Mouse (Mus musculus) embryonic fibroblast, embryonic 13.5 days (primary cell): ENCODE data around the gene Trip11. TPM values are rescaled to one million over a fixed set of nuclear protein-coding genes. Genes with fewer than 3 reads are reported as not detected.
A peak's percentile ranks its signal among the peaks of the same experiment; 100 is the strongest.
"Not testable (repeated sequence)": the region's sequence is repeated elsewhere in the genome, so short reads cannot be mapped to it uniquely, and the experiment has no call there.

Experiments used
- H3K27ac ChIP-seq: 2 replicates; pipeline ENCODE4 v1.5.1; 2012; ENCODE audit warnings: low read length, control low read depth, inconsistent platforms; ENCODE audit not compliant: insufficient read depth
- H3K4me1 ChIP-seq: 2 replicates; pipeline ENCODE4 v1.6.1; 2011; ENCODE audit warnings: low read length; ENCODE audit not compliant: control insufficient read depth, insufficient read depth
- H3K4me3 ChIP-seq: 2 replicates; pipeline ENCODE4 v1.5.1; 2011; ENCODE audit warnings: mild to moderate bottlenecking, control low read depth, low read length; ENCODE audit not compliant: insufficient read depth
- CTCF ChIP-seq: IDR thresholded peaks from 2 replicates; pipeline ENCODE4 v1.5.1; 2011; ENCODE audit warnings: mild to moderate bottlenecking, control low read depth, low read length, moderate library complexity, borderline replicate concordance; ENCODE audit not compliant: insufficient read depth
- POLR2A ChIP-seq: IDR thresholded peaks from 2 replicates; pipeline ENCODE4 v1.6.1; 2011; ENCODE audit warnings: low read depth, mild to moderate bottlenecking, control low read depth, low read length, moderate library complexity
- polyA plus RNA-seq: library from polyadenylated mRNA; stranded (reverse); fragments of >200 nt; gene quantifications from 2 replicates; pipeline ENCODE4 v1.2.4, GENCODE M21; 2011; ENCODE audit warnings: low read depth; ENCODE audit not compliant: missing spikeins, insufficient read length

Gene Trip11
- 35.3 and 35.6 TPM in 2 replicates for polyA plus RNA-seq

- peak within 1 kb of the TSS; percentile 80 for H3K27ac ChIP-seq
- H3K4me3 ChIP-seq: peak within 1 kb of the TSS; percentile 82
- H3K4me1 ChIP-seq: no peaks in the 10 kb centered on the region
- no peak for TF ChIP-seq CTCF
- TF ChIP-seq POLR2A: peak; percentile 94
Observed at GRCm38 (mm10) chr12:101912626-101913490, at the start of gene Trip11. Trip11 (minus strand) TSS chr12:101913267.

GRCm38 (mm10) chr12:101958960-101959780, 46.1 kb upstream of the Trip11 start:
- not testable (repeated sequence) for H3K27ac ChIP-seq, H3K4me3 ChIP-seq, H3K4me1 ChIP-seq

GRCm38 (mm10) chr12:101958556-101958955, 45.5 kb upstream of the Trip11 start:
- H3K4me1 ChIP-seq: no peaks in the 10 kb centered on the region
- TF ChIP-seq CTCF: no peak
- TF ChIP-seq POLR2A: no peak
- H3K4me3 ChIP-seq: no peak overlapping the region
- no peak overlapping the region for H3K27ac ChIP-seq

GRCm38 (mm10) chr12:101957942-101958544, 45.0 kb upstream of the Trip11 start, which contains the start of gene Atxn3:
Atxn3 (minus strand) TSS chr12:101958246.
- peak within 1 kb of the TSS; percentile 19; the same call in 1 of the 2 replicates for H3K27ac ChIP-seq

GRCm38 (mm10) chr12:101957079-101957941, 44.2 kb upstream of the Trip11 start:
- Histone ChIP-seq H3K4me3 (peak overlapping the region; percentile 97), H3K4me1 (no peaks in the 10 kb centered on the region), H3K27ac (peak overlapping the region; percentile 19; the same call in 1 of the 2 replicates)
- no peak for TF ChIP-seq CTCF
- TF ChIP-seq POLR2A: no peak

More at GRCm38 (mm10) chr12:101957942-101958544, 45.0 kb upstream of the Trip11 start, which contains the start of gene Atxn3:
- peak within 1 kb of the TSS; percentile 97 for H3K4me3 ChIP-seq
- no peaks in the 10 kb centered on the region for H3K4me1 ChIP-seq
- TF ChIP-seq POLR2A (peak; percentile 75), CTCF (peak; percentile 93)

GRCm38 (mm10) chr12:101955821-101956220, 42.8 kb upstream of the Trip11 start:
- not testable (repeated sequence) for H3K27ac ChIP-seq, H3K4me1 ChIP-seq, H3K4me3 ChIP-seq

GRCm38 (mm10) chr12:101948801-101949200, 35.7 kb upstream of the Trip11 start:
- TF ChIP-seq CTCF (no peak), POLR2A (no peak)
- no peak overlapping the region for H3K4me3 ChIP-seq
- H3K27ac ChIP-seq: no peak overlapping the region
- no peaks in the 10 kb centered on the region for H3K4me1 ChIP-seq

- Histone ChIP-seq H3K4me3 (no peak overlapping the region), H3K27ac (no peak overlapping the region), H3K4me1 (no peaks in the 10 kb centered on the region)
- no peak for TF ChIP-seq CTCF
- no peak for TF ChIP-seq POLR2A
Observed at GRCm38 (mm10) chr12:101947986-101948385, 34.9 kb upstream of the Trip11 start.

GRCm38 (mm10) chr12:101937572-101937971, 24.5 kb upstream of the Trip11 start:
- TF ChIP-seq CTCF (no peak), POLR2A (no peak)
- Histone ChIP-seq H3K4me3 (no peak overlapping the region), H3K27ac (no peak overlapping the region), H3K4me1 (no peaks in the 10 kb centered on the region)
